Mouse (Mus musculus) inflammation-experienced regulatory T-cells, adult 16 weeks (primary cell): Measurements from ENCODE around the gene Tle3. TPM values are rescaled to one million over a fixed set of nuclear protein-coding genes. Genes with fewer than 3 reads are reported as not detected.

ENCODE experiments used
- polyA plus RNA-seq: library from polyadenylated mRNA; unstranded; fragments of 100-300 nt; shearing (Covaris generic); gene quantifications from one replicate; pipeline ENCODE4 v1.2.1, GENCODE M21; 2017

Tle3 gene
- 24.2 TPM for polyA plus RNA-seq

DNA sequence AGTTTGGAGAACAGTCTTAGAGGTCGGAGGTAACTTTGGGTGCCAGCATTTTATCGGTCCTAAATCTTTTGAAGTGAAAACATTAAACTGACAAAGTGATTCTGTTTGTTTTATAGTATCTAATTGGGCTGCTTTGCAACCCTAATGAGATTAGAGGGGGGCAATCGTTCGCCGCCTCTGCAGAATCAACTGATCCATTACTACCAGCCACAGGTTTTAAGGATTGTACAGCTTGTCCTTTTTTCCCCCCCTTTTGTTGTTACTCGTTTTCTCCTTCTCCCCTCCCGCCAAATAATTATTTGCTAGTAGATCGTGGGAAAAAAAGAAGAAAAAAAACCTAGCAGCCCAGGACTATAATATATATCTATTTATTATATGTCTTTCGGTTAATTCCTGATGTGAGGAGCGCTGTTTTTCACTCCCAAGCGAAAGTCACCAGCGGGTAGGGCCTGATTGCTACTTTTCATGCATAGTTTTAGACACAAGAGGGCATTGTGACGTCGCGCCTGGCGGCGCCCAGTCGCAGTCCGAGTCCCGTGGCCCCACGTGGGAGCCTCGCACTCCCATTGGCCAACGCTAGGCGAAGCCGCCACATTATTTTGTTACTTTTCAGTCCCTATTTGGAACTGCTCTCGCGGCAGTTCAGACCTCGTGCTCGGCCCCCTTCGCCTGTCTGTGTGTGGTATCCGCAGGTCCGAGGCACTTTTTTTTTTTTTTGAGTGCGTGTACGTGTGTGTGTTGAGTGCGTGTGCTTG is at the start of gene Tle3:
TSS of gene Tle3 (plus strand) at position 612 of the 755 bp plus-strand sequence.

